Mouse (Mus musculus): ENCODE measurements at regions not wholly inside any gene's neighbourhood (a gene's known extent, or its start where the extent isn't known, plus 50 kb on each side); places are given as distances from the start of the nearest gene placed in this dataset.

- TF ChIP-seq CTCF (IDR thresholded peaks at IDR 0.05) (no peak), EP300 (IDR thresholded peaks at IDR 0.05) (no peak)
Observed at GRCm38 (mm10) chrX:99391628-99392027, 79.4 kb downstream of the Pja1 start.
